Mouse (Mus musculus) heart, embryonic 16.5 days (tissue): ENCODE data around the gene Alyref2. TPM values are rescaled to one million over a fixed set of nuclear protein-coding genes. Genes with fewer than 3 reads are reported as not detected.

Experiments
- ATAC-seq: fragments of 200-750 bp; cut with Nextera tagmentation; replicated peaks from 2 replicates; pipeline ENCODE4 v1.8.0; 2017; ENCODE audit warnings: moderate number of reproducible peaks; ENCODE audit not compliant: insufficient read depth, low FRiP score; ENCODE audit errors: extremely low read depth
- H3K27ac ChIP-seq: fragments of 300-500 bp; sonication (generic); 2 replicates; pipeline ENCODE4 v1.5.1; 2014; ENCODE audit warnings: mild to moderate bottlenecking, low read length, control low read depth, moderate library complexity
- H3K27me3 ChIP-seq: fragments of 300-500 bp; sonication (generic); 2 replicates; pipeline ENCODE4 v1.6.1; 2014; ENCODE audit warnings: low read length, mixed read lengths; ENCODE audit not compliant: control insufficient read depth, insufficient read depth
- H3K36me3 ChIP-seq: fragments of 300-500 bp; sonication (generic); 2 replicates; pipeline ENCODE4 v1.6.1; 2014; ENCODE audit not compliant: control insufficient read depth, insufficient read depth
- H3K4me1 ChIP-seq: fragments of 300-500 bp; sonication (generic); 2 replicates; pipeline ENCODE4 v1.6.1; 2014; ENCODE audit warnings: low read length, mixed read lengths; ENCODE audit not compliant: control insufficient read depth, insufficient read depth
- H3K4me2 ChIP-seq: fragments of 300-500 bp; sonication (generic); 2 replicates; pipeline ENCODE4 v1.6.1; 2014; ENCODE audit warnings: low read depth, mild to moderate bottlenecking, control low read depth, low read length
- H3K4me3 ChIP-seq: fragments of 300-500 bp; sonication (generic); 2 replicates; pipeline ENCODE4 v1.5.1; 2014; ENCODE audit warnings: mild to moderate bottlenecking, control low read depth, low read length
- H3K9ac ChIP-seq: fragments of 300-500 bp; sonication (generic); 2 replicates; pipeline ENCODE4 v1.6.1; 2014; ENCODE audit warnings: low read length, control low read depth
- H3K9me3 ChIP-seq: fragments of 300-500 bp; sonication (generic); replicated peaks from 2 replicates; pipeline ENCODE4 v1.6.1; 2016; ENCODE audit warnings: low read length; ENCODE audit not compliant: control insufficient read depth
- WGBS: fragments of 180-500 bp; shearing (Covaris S2); extraction: QIAGEN DNeasy Blood & Tissue Kit; methylation state at CpG from one replicate; pipeline ENCODE4 v1.1.7; 2014; 5-methylcytosine and 5-hydroxymethylcytosine counted together
- polyA plus RNA-seq: library from polyadenylated mRNA; unstranded; fragments of >200 nt; fragmentation: Nextera tagmentation; extraction: Ambion mirVana; gene quantifications from 2 replicates; pipeline ENCODE4 v1.2.1, GENCODE M21; 2015

Gene Alyref2
- polyA plus RNA-seq, 1 experiment from 2014 or later, result 17.2 TPM

DNA sequence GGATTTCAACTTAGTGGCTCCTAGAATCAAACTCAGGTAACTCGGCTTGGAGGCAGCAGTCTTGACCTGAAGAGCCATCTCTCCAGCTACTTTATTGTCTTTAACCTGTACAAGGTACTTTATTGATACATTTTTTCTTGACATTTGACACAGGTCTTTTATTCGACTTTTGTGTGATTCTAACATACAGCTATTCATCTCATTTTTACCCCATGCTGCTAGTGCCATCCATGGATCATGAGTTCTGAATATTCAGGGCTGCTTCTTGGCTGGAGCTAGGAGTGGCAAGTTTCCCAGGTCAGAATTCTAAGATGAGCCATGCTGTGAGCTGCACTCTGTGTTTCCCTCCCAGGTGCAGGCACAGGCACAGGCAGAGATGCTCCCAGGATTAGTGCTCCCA, 49.0 kb downstream of the Alyref2 start:
- Histone ChIP-seq H3K4me2 (no peak overlapping the region), H3K4me3 (no peak overlapping the region), H3K4me1 (peaks cover 11% of the 10 kb centered on the region), H3K36me3 (no peaks in the 10 kb centered on the region), H3K9ac (no peak overlapping the region), H3K27ac (peak overlapping the region; percentile 82), H3K9me3 (peaks cover 4% of the 10 kb centered on the region), H3K27me3 (no peaks in the 10 kb centered on the region)
- ATAC-seq, result no peak
- 83% methylated on average over 2 of the region's 2 CpGs for WGBS

DNA sequence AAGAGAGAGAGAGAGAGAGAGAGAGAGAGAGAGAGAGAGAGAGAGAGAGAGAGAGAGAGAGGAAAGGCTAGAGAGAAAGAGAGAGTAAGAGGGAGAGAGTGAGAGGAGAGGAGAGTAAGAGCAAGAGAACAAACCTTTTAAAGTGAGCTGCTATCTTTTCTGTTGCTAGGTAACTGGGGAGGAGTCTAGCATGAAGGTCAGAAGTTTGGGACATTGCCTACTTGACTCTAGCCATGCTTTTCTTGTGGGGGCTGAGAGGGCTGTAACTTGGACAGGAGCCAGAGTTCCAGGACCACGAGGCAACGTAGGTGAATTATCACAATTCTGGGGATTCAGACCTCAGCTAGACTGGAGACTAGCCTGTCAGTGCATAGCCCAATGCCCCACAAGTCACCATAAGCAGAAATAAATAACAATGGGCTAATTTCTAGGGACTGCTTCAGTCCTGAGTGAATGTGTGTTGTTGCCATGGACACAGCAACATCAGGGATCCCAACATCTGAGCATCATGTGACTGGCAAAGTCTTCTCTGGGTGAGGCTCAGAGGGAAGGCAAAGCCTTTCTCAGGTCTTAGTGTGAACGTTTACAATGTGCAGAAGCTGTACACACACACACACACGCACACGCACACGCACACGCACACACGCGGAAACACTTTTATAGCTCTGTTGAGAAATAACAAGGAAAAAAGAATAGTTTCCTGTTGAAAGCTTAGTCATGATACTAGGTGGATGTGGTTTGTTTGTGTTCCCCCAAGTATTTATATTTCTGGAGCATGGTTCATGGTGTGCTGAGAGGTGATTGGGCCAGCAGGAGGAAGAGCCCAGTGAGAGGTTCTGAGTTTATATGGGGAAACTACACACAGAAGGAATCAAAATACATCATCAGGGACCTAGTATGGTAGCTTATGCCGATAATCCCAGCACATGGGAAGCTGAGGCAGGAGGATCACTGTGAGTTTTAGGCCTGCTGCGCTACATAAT, 50.4 kb downstream of the Alyref2 start:
- Histone ChIP-seq H3K9ac (no peak overlapping the region), H3K27ac (peak overlapping the region; percentile 87), H3K9me3 (peaks cover 4% of the 10 kb centered on the region), H3K36me3 (no peaks in the 10 kb centered on the region), H3K4me2 (peak overlapping the region; percentile 51), H3K27me3 (no peaks in the 10 kb centered on the region), H3K4me3 (no peak overlapping the region), H3K4me1 (peaks cover 11% of the 10 kb centered on the region)
- ATAC-seq, result peak; percentile 89
- WGBS, result 73% methylated on average over 11 of the region's 11 CpGs

Other genes with a start within 250 kb of the Alyref2 start
- gene B4galt3, start 233.2 kb upstream of the Alyref2 start, polyA plus RNA-seq, result 47.5 and 54.9 TPM in 2 replicates
- gene Ppox, start 222.3 kb upstream of the Alyref2 start, polyA plus RNA-seq, result 32.4 and 41.9 TPM in 2 replicates
- 48.5 and 55.8 TPM in 2 replicates for gene Usp21, start 215.5 kb upstream of the Alyref2 start, polyA plus RNA-seq
- gene Ufc1, start 208.5 kb upstream of the Alyref2 start, polyA plus RNA-seq, result 82.0 and 82.1 TPM in 2 replicates
- 36.0 and 37.6 TPM in 2 replicates for gene Dedd, start 174.3 kb upstream of the Alyref2 start, polyA plus RNA-seq
- 34.4 and 38.5 TPM in 2 replicates for gene Nit1, start 157.8 kb upstream of the Alyref2 start, polyA plus RNA-seq
- 76.4 and 84.5 TPM in 2 replicates for gene Pfdn2, start 157.8 kb upstream of the Alyref2 start, polyA plus RNA-seq
- 0.71 and 1.0 TPM in 2 replicates for gene Klhdc9, start 142.7 kb upstream of the Alyref2 start, polyA plus RNA-seq
- gene Nectin4, start 133.4 kb upstream of the Alyref2 start, polyA plus RNA-seq, result 0.39 and 0.81 TPM in 2 replicates
- gene Arhgap30, start 114.5 kb upstream of the Alyref2 start, polyA plus RNA-seq, result 3.5 and 7.5 TPM in 2 replicates
- gene Usf1, start 92.2 kb upstream of the Alyref2 start, polyA plus RNA-seq, result 47.5 and 53.1 TPM in 2 replicates
- 3.7 and 4.2 TPM in 2 replicates for gene Tstd1, start 84.6 kb upstream of the Alyref2 start, polyA plus RNA-seq
- 76.1 and 80.0 TPM in 2 replicates for gene F11r, start 65.9 kb upstream of the Alyref2 start, polyA plus RNA-seq
- 0.49 TPM in 1 of 2 replicates, not detected in the other for gene Itln1, start 31.8 kb downstream of the Alyref2 start, polyA plus RNA-seq
- gene Cd244a, start 55.7 kb downstream of the Alyref2 start, polyA plus RNA-seq, result 0.76 and 1.1 TPM in 2 replicates
- 1.00 and 2.2 TPM in 2 replicates for gene Ly9, start 103.9 kb downstream of the Alyref2 start, polyA plus RNA-seq
- gene Slamf7, start 149.6 kb downstream of the Alyref2 start, polyA plus RNA-seq, result 0.35 and 0.83 TPM in 2 replicates
- 6.4 and 11.2 TPM in 2 replicates for gene Cd48, start 178.5 kb downstream of the Alyref2 start, polyA plus RNA-seq